Mouse (Mus musculus) urinary bladder, adult 18-20 months (tissue): ENCODE results near the gene Myo1g.
A peak's percentile ranks its signal among the peaks of the same experiment; 100 is the strongest.

ENCODE experiments used
- DNase-seq, 2 experiments: peaks; one replicate each; pipeline ENCODE4 v3.0.0; 2022; ENCODE audit warnings: low spot score in 2 of 2, mixed read lengths in 2 of 2

Myo1g gene

DNA sequence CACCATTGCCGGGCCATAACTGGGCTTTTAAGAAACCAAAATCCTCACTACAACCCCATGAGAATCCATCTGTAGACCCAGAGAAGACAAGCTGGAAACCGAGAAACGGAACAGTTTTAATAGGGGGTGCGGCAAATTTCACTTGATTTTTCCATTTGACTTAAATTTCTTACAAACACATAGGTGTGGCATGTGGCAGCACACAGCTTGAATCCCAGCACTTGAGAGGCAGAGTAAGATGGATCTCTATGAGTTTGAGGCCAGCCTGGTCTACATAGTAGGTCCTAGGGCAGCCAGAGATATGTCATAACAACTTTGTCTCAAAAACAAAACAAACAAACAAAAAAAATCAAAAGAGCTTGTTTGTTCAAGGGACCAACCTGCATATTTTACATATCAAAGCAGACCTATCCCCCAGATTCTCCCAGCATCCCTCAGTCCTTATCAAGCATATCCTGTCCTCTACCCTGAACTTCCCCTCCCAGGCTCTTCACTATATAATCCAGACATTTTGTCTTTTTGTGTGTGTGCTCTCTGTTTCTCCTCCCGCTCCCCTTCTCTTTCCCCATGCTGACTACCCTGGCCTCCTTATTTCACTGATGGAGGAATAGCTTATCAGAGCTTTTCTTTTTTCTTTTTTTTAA lies 32.6 kb downstream of the Myo1g start:
- DNase-seq: no peak

DNA sequence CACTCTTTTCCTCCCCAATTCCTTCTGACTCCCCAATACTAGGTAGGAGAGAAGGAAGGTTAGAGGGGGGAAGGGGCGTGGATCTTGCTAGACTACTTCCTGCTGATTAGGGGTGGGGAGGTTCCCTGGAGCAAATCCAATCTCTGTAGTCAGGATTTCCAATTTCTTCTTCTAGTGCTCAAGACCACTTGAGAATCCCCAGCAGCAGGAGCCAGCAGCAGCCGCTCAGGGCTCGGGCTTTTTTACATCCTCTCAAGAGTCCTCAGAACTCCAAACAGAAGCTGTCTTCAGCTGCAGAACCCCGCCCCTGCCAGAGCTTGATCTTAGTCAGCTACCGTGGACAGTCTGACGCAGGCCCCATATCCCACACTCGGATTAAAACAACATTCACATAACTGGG lies 33.3 kb downstream of the Myo1g start:
- no peak for DNase-seq

DNA sequence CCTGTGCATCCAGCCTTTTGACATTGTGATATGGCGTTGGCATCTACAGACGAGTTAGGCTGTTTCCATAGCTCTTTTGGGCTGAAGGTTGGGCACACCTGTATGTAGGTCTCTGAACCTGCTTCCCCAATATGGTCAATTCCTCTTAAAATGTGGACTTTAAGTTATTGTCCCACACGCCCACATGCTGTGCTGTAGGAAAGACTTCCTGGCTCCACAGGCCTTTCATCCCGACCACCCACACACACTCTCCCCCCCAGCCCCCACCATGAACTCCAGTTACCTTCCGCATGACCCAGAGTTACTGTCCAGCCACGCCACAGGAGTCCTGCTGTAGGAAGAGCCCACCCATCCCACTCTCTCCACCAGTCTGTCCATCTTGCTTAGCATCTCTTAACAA lies 33.8 kb downstream of the Myo1g start:
- no peak for DNase-seq

DNA sequence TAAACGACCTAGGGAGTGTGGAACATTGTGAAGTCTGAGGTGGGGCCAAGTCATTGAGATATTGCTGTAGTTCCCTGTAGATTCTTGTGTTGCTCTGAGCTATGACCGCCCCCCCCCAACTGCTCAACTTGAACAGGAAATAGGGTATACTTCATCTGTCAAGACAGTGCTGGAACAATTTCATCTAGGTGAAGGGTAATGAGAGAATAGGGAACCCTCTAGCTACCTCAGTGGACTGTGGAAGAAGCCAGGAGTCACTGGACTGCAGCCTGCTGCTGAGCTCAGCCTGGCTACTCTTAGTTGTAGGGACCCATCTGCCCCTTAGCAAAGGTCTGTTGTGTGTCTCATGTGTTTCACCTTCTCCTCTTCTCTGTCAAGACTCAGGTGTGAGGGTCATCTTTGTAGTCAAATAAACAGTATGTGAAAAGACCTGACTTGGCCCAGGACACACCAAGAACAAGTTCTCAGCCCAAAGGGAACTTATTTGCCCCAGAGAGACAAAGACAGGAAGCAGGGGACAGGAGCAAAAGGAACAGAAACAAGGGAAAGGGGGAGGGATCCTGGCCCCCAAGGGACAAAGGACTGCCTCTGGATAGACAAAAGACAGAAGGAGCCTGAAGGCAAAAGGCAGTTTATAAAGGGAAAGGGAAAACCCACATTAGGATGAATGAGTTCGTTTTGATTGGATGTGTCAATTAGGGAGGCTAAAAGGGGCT lies 36.4 kb downstream of the Myo1g start:
- no peak for DNase-seq

DNA sequence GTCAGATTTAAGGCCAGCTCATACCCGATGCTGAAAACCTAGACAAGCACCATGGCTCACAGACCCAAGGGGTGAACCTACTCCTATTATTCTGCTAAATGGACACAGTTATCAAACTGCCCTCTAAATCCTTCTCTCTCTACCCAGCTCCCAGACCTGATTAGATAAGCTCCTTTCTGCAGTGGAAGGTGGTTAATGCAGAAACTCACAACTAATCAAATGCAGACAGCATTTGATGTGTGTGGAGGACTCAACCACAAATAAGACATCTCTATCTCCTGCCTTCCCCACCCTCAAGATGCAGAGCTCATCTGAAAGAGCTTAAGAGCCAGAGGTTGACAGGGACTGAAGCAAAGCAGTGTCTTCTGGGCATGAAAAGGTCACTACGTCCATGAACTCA lies 37.7 kb downstream of the Myo1g start:
- DNase-seq: no peak

DNA sequence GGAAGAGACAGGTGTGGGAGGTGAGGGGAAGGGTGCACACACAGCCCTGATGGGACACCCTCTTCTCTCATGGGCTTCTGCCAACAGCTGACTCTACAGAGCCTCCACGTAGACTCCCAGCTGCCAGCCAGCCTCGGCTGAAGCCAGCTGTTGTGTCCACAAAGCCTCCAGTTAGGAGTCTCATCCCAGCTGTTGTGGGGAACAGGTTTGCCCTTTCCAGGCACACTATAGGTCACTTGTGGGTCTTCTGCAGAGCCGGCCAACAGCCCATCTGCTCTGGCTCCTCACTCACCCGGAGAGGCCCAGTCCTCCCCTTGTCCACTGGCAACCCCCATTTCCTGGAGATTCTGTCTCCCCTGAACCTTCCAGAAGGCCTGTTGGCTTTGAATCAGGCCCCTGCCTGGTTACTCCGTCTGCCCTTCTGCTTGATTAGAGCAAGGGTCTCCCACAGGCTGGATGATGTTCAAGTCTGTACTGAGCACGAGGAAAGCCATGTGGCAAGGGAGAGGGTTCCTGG lies 39.0 kb downstream of the Myo1g start:
- no peak for DNase-seq

DNA sequence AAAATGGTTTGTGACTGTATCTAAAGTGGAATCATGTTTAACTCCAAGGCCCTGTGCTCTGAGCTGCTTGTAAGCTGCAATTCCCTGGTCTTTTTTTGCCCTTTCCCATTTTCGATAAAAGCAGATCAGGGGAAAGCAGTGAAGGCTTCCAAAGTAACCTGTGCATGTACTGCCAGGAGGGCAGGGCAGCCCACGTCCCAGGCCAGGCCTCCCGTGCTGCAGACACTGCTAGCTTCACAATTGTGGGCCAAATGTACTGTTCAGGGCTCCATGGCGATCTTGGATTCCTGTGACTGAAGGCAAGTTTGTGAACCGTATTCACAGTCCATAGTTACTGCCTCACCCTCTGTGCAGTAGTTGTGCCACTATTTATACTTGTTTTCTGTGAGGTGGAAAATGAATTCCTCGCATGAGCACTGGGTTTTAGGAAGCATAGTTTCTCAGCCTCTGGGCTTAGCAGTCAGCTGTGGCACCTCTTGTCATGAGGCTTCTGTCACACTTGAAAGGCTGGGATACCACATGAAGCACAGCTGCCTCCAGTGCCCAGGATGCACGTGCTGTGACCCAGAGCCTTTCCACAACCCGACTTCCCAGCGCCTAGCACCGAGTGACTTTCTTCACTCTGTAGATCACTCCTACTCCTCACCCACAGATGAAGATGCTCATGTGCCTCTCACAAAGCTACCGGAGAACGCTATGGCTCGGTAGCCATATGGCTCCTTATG lies 39.9 kb downstream of the Myo1g start:
- DNase-seq: no peak

DNA sequence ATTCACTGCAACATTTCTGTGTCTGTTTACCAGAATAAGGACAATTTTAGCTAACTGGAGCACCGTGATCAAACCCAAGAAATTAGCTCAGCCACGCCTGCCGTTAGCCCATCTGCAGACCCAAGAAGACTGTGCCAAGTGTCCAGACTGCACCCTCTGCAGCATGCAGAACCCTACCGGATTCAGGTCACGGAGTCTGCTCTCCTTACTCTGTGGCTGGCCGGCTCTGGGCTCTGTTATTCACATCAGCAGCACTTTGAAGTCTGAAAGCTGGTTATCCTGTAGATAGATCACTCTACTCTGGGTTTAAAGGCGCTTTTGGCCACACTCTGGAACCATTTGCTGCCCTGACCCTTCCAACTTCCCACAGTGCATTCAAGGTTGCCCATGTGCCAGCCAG lies 40.6 kb downstream of the Myo1g start:
- no peak for DNase-seq

DNA sequence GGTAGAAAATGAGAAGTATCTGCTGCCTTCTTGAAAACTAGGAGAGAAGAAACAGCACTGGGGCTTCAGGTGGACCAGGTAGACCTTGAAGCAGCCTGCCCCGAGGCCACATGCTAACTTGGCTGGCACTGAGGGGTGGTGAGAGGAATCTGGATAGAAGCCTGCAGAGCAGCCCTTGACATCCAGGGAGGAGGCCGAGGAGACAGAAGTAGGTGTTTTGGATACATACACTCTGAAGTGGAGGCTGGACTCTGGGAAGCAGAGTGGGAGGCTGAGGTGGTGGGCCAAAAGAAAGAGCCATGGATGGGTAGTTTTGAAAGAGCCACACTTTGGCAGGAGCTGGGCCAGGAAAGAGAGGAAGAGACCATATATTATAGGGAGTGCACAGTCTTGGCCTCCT lies 41.5 kb downstream of the Myo1g start:
- no peak for DNase-seq

DNA sequence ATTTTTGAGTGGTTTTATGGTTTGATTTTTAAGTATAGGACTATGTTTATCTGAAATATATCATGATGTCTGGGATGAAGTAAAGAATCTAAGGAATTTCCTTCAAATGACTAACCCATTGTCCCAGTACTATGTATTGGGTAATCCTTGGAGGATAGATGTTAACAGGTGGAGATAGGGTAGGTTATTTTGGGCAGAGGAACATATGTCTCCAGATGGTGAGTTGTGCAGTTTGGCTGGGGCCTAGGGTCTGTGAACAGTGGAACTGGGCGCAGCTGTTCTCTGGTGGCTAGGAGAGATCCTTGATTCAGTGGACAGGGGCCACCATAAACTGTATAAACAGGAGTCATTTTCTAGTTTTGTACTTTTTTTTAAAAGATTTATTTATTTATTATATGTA lies 43.4 kb downstream of the Myo1g start:
- DNase-seq: no peak

DNA sequence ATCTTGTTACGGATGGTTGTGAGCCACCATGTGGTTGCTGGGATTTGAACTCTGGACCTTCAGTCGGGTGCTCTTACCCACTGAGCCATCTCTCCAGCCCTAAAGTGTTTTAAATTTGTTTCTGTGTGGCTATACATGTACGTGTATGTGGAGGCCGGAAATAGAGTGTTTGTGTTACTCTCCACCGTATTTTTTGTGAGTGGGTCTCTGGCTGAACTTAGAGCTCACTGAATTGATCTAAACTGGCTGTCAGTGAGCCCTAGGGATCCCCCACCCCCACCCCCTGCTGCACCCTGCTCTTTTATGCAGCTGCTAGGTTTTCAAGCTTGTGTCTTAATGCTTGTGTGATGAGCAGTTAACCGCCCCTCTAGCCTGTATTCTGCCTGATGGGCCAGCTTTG lies 43.9 kb downstream of the Myo1g start:
- DNase-seq: no peak

DNA sequence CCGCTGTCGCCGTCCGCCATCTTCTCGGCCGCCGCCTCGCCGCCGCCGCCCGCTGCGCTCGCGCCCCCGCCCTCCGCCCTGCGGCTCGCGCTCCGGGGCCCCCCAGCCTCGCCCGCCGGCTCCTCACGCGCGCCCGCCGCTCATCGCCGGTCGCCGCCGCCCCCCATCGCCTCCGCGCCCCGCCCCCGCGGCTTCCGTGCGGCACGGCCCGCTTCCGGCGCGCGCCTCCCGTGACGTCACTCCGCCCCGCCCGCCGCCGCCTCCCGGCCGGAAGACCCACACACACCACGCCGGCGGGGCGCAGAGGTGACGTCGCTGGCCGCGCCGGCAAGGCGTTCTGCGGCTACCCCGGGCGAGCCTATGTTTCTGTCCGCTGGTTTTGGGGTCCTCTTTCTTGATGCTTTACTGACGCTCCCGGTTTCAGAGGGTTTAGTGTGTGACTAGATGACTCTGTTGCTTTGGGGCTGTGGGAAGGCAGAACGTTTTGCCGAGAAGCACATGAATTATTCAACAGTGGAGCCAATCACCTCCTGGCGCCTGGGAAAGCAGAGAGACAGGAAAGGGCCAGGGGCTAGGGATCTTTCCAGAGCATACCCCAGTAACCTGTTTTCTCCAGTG lies 44.8 kb downstream of the Myo1g start, which contains the start of gene Purb:
Gene Purb (minus strand): TSS at position 51 of the 618 bp plus-strand sequence.
- peak; percentile 84 to 89 for DNase-seq

DNA sequence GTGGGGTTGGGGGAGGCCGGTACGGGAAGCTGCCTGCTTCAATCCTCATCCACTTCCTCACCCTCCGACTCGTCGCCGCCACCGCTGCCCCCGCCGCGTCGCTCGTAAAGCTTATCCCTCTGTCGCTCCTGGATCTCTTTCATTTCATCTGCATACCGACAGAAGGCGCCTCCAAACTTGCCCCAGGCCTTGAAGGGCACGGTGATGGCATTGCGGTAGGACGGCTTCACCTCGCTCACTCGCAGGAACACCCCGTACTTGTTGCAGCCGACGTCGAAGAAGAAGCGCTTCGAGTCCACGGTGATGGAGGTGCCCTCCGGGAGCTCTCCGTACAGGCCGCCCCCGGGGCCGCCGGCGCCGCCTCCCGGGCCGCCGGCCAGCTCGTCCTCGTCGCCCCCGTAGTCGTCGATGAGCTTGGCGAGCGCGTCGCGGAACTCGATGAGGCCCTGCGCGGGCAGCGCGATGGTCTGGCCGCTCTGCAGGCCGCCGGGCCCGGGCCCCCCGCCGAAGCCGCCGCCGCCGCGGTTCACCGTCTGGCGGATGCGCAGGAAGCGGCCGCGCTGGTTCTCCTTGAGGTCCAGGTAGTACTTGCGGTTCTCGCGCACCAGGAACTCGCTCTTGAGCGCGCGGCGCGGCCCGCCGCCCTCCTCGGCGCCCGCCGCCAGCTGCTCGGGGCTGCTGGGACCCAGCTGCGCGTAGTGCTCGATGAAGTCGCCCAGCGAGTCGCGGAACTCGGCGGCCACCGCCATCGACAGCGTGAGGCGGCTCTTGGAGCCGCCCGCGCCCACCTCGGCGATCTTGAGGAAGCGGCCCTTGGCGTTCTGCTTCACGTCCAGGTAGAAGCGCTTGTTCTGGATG lies 45.7 kb downstream of the Myo1g start:
- DNase-seq: peak; percentile 20 to 63

DNA sequence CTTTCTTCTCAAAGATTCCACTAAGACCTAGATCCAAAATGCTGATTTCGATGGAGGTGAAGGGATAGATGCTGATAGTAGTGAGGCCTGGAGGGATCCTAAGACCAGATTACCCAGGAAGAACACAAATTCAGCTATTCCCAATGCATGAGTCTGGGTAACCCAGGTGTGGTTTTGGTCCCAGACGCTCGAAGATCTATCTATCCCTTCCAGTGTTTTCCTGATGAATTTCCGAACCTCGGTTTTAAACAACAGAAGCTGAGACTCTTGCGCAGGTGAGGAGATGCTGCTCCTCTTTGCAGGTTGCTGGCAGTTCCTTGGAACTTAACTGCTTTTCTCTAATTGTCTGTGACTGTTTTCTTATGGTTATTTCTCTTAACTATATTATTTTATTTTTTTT lies 46.4 kb downstream of the Myo1g start:
- no peak for DNase-seq

DNA sequence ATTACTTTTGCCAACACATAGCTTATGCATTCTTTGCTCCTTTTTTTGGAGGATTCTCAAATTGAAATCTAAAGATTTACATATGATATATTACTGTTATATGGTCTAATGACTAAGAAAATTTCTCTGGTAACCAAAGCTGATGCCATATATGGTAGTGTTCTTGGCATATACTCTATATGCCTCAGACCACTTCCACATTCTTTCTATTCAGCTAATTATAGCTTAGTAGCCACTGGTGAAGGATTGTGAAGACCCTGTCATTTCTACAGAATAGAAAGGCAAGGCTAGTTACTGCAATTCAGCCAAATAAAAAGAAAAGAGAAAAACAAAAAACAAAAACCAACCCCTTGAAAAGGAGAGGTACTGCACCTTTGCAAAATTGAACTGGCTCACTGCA lies 48.7 kb downstream of the Myo1g start:
- DNase-seq: no peak

DNA sequence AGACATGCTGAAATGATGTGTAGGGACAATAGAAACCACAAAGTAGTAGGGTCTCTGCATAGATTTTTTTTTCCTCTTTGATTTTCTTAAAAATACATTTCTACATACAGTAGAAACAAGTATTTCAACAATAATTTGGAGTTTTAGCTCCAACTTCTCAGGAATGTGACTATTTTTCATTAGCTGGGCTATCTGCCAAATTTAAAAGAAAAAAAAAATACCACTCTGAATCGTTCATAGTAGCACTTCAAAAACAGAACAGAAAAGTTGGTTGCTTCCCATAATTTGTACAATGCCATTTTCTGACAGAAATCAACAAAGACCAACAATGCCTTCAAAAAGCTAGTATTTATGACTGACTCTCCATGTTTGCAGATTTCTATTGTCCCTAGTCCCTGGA lies 49.3 kb downstream of the Myo1g start:
- no peak for DNase-seq

DNA sequence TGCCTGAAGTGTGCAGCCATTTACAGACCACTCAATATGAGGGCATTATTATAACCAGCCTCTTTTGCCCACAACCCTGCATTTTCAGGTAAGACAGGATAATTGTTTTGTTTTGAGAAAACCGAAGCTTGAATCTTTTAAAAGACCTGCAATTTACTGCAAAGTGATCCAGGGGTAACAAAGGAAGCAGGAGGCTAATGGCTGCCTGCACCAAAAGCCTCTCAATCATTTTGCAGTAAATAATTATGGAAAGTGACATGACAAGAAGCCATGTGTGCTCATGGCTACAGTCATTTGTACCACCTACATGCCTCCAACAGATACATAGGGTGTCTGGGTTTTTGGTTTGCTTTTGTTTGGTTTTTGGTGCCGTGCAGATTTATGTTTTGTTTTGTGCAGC lies 49.7 kb downstream of the Myo1g start:
- no peak for DNase-seq

DNA sequence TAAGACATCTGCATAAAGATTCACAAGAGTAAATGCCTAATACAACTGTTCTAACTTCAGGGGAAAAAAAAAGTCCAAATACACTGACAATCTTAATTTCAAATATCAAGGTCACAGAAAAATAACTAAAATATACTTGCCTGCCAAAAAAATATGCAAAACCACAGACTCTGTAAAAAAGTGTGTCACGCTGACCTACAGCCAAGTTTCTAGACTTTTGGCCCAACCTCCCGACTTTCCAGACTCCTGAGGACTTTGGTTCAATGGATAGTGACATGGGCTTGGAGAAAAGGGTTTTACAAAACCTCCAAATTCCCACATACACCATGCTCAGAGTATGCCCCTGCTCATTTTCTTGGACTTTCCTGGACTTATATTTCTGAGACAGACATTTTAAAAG lies 52.2 kb downstream of the Myo1g start:
- DNase-seq: no peak

DNA sequence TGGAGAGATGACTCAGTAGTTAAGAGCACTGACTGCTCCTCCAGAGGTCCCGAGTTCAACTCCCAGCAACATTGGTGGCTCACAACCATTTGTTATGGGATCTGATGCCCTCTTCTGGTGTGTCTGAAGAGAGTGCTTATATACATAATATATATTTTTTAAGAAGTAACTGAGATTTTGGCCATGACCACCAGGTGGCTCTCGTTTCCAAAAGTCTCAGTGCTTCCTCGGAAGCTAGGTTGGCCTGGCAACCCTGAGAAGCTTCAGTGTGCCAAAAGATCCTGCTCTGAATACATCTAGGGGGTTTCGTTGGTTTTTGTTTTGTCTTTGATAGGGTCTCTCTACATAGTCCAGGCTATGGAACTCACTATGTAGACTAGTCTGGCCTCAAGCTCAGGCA lies 55.6 kb downstream of the Myo1g start:
- no peak for DNase-seq

DNA sequence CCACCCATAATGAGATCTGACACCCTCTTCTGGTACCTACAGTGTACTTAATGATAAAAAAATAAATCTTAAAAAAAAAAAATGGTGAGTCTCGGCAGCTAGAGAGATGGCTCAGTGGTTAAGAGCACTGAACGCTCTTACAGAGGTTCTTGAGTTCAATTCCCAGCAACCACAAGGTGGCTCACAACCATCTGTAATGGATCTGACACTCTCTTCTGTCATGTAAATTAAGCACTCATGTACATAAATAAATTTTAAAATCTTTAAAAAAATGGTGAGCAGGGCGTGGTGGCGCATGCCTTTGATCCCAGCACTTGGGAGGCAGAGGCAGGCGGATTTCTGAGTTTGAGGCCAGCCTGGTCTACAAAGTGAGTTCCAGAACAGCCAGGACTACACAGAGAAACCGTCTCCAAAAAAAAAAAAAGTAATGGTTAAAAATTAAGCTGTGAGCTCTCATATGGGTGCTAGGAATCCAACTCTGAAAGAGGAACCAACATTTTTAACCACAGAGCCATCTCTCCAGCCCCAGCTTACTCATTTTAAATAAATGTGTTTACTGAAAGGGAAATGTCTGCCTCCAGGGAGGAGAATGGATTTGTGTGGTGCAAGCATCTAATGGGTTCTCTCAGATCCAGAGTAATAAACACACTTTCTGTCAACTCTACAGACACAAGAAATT lies 57.5 kb downstream of the Myo1g start:
- no peak for DNase-seq
